Mouse (Mus musculus): ENCODE data around the gene Cst10. TPM values are rescaled to one million over a fixed set of nuclear protein-coding genes. Genes with fewer than 3 reads are reported as not detected.

The Cst10 gene
- polyA plus RNA-seq (2015; fragmentation: Nextera tagmentation; extraction: Ambion mirVana) = not detected in 2 replicates

DNA sequence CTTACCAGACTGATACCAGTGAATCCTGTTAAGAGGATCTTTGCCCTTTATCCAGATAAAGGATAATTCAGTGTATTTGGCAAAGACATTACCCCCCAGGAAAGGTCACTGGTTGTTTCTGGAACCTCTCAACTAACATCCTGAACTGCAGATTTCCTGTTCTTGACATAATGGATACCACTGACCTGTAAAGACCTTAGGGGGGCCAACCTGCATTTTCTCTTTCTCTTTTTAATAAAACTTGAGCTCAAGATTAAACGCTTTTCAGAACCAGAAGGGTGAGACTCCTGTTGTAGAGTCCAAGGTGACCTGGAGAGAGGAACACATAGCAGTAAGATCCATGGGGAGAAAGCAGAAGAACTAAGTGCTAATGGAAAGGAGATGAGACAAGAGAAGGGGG is at the start of gene Cst10:
TSS of gene Cst10 (plus strand) at position 301 of the 400 bp plus-strand sequence.
- Histone ChIP-seq H3K9ac (replicated peaks) (no peak within 1 kb of the TSS), H3K4me3 (replicated peaks) (no peak within 1 kb of the TSS), H3K4me2 (replicated peaks) (no peak within 1 kb of the TSS), H3K9me3 (no peaks in the 10 kb centered on the region), H3K4me1 (replicated peaks) (no peaks in the 10 kb centered on the region), H3K36me3 (no peaks in the 10 kb centered on the region), H3K27ac (no peak within 1 kb of the TSS), H3K27me3 (no peaks in the 10 kb centered on the region)
- no peak for ATAC-seq
- 82% methylated on average over 1 of the region's 1 CpGs for WGBS

DNA sequence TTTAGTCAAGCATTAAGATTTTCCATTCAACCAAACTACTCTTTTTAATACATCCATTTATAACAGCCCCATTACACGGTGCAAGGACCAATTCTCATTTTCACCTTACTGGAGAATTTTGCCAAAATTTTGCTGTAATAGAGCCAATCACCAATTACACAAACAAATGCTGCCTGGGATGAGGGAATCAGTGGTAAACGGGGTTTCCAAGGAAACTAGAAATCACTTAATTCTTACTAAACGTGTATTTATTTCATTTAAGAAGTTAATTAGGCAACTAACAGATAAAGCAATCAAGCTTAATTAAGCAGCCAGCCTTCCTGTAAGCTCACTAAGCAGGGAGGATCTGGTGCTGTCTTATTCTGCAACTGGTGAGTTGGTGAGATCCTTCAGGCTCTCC is 11.9 kb upstream of the Cst10 start:
- no peak for ATAC-seq
- WGBS = 54% methylated on average over 3 of the region's 3 CpGs
- H3K4me1 ChIP-seq (replicated peaks) = no peaks in the 10 kb centered on the region
- no peak overlapping the region for H3K27ac ChIP-seq
- H3K27me3 ChIP-seq = no peaks in the 10 kb centered on the region
- no peak overlapping the region for H3K4me3 ChIP-seq (replicated peaks)
- H3K9ac ChIP-seq (replicated peaks) = no peak overlapping the region
- no peak overlapping the region for H3K4me2 ChIP-seq (replicated peaks)
- no peaks in the 10 kb centered on the region for H3K9me3 ChIP-seq
- H3K36me3 ChIP-seq = no peaks in the 10 kb centered on the region

DNA sequence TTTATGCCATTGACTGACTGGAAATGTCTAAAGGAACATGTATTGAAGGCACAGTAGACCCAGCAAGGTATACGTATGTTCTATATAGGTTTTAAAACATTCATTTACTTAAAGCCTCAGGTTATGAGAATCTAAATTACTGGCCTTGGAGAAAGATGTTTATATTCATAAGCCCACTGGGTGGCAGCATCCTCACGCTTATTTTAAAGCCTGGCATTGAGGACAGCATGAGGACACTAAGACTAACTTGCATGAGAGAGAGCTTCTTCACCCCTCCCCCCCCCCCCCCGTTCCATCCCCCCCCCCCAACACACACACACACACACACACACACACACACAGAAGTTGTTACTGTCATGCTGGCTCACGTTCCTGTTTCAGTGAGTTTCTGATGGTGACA is 17.7 kb downstream of the Cst10 start:
- no peak overlapping the region for H3K27ac ChIP-seq
- peak; percentile 72 for ATAC-seq
- H3K36me3 ChIP-seq = no peaks in the 10 kb centered on the region
- no peak overlapping the region for H3K4me2 ChIP-seq (replicated peaks)
- 30% methylated on average over 3 of the region's 4 CpGs for WGBS
- H3K9me3 ChIP-seq = no peaks in the 10 kb centered on the region
- no peaks in the 10 kb centered on the region for H3K27me3 ChIP-seq
- no peak overlapping the region for H3K4me3 ChIP-seq (replicated peaks)
- no peak overlapping the region for H3K9ac ChIP-seq (replicated peaks)
- no peaks in the 10 kb centered on the region for H3K4me1 ChIP-seq (replicated peaks)
